Mouse (Mus musculus) cortical plate, adult 2 months (tissue): Measurements from ENCODE around the gene Pard3b.

Source experiments
- CTCF ChIP-seq: fragments of 200-500 bp; IDR thresholded peaks from 2 replicates; pipeline ENCODE4 v1.5.1; 2011; ENCODE audit warnings: mild to moderate bottlenecking, control low read depth, low read length; ENCODE audit not compliant: insufficient read depth; ENCODE audit errors: extremely low read depth
- POLR2A ChIP-seq: fragments of 200-500 bp; IDR thresholded peaks from 2 replicates; pipeline ENCODE4 v1.6.1; 2011; ENCODE audit warnings: mild to moderate bottlenecking, low read length, control low read depth; ENCODE audit not compliant: insufficient read depth; ENCODE audit errors: extremely low read depth

- TF ChIP-seq CTCF: no peak
- TF ChIP-seq POLR2A: no peak
These were observed 689.1 kb downstream of the Pard3b start for GRCm38 (mm10) chr1:62327743-62328142.
